ENCODE assay signal across 8 mouse cellular contexts in the genomic region with DNA sequence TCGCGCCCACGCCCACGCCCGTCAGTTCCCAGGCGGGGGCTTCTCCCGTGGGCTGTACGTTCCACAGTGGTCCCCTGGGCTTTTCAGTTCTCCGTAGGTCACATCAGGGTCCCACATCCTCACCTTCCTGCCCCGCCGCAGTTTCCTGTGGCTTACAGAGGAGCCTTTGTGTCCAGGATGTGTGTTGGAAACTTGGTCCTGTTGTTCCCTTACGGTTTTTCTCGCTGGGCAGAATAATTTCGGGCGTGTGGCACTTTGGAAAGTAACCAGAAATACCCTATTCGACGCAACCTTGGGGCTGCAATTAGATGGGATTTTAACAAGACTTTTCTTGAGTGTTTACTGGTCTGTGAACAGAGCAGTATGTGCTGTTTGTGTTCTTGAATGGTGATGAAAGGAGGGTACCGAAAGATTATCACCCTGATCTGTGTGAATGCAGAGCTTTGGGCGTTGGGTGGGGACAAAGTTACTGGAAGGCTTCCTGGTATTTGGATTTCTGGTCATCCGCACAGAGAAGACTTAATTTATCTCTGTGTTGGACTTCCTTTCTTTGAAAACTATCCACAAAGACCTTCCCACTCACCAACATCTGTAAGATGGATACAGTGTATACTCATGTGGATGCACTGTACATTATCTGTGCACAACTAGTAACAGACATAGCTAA. TPM values are rescaled to one million over a fixed set of nuclear protein-coding genes. Genes with fewer than 3 reads are reported as not detected.
A peak's percentile ranks its signal among the peaks of the same experiment; 100 is the strongest.
DNase-seq lines count a peak whose midpoint lies in the region; ATAC-seq and TF ChIP-seq lines count a peak whose summit lies in the region.

No protein-coding gene starts in this region.

- DNase-seq in spleen, adult 2 months (ENCODE audit: low read depth in 1 of 2, low spot score in 2 of 2), result peak in 1 of 2 experiments; percentile 2
- DNase-seq in spleen, adult 18-20 months, result no peak
- DNase-seq in embryonic facial prominence, embryonic 14.5 days (ENCODE audit: low spot score), result no peak
- DNase-seq in intestine, embryonic 14.5 days (ENCODE audit: low spot score), result no peak
- DNase-seq in lung, postnatal 25 days (ENCODE audit: low spot score), result peak; percentile 44
- DNase-seq in adrenal gland, adult 8-10 months, result no peak
- no peak for DNase-seq in urinary bladder, postnatal 10 days (ENCODE audit: low spot score)
- DNase-seq in frontal cortex, postnatal 14 days (ENCODE audit: low spot score in 2 of 2), result no peak

- H3K4me2 ChIP-seq in embryonic facial prominence, embryonic 14.5 days (ENCODE audit: low read depth, low read length), result peak overlapping the region; percentile 66
- peak overlapping the region; percentile 73 for H3K4me2 ChIP-seq in intestine, embryonic 14.5 days (ENCODE audit: low read length)

- no peaks in the 10 kb centered on the region for H3K36me3 ChIP-seq in spleen, adult 2 months (ENCODE audit: control insufficient read depth, insufficient read depth, low read length)
- H3K36me3 ChIP-seq in embryonic facial prominence, embryonic 14.5 days (ENCODE audit: control insufficient read depth, insufficient read depth, low read length), result no peaks in the 10 kb centered on the region
- H3K36me3 ChIP-seq in intestine, embryonic 14.5 days (ENCODE audit: control insufficient read depth, insufficient read depth, low read length), result no peaks in the 10 kb centered on the region

- H3K27ac ChIP-seq in spleen, adult 2 months (ENCODE audit: insufficient read depth, low read length), result peak overlapping the region; percentile 93
- H3K27ac ChIP-seq in embryonic facial prominence, embryonic 14.5 days (replicated peaks; ENCODE audit: low read depth, low read length), result peak overlapping the region; percentile 96
- peak overlapping the region; percentile 89 for H3K27ac ChIP-seq in intestine, embryonic 14.5 days (ENCODE audit: low read depth)

- under 1% methylated on average over 20 of the region's 20 CpGs for WGBS in spleen, adult 2 months
- 1% methylated on average over 15 of the region's 20 CpGs for WGBS in embryonic facial prominence, embryonic 14.5 days
- 0% methylated on average over 20 of the region's 20 CpGs for WGBS in intestine, embryonic 14.5 days

- H3K9ac ChIP-seq in embryonic facial prominence, embryonic 14.5 days (ENCODE audit: low read depth, low read length), result peak overlapping the region; percentile 95
- H3K9ac ChIP-seq in intestine, embryonic 14.5 days (ENCODE audit: low read length), result peak overlapping the region; percentile 96

- TF ChIP-seq CTCF in spleen, adult 2 months (IDR thresholded peaks at IDR 0.05; ENCODE audit: extremely low read depth, insufficient read depth, insufficient read length, insufficient replicate concordance), result no peak

- peak overlapping the region; percentile 84 for H3K4me3 ChIP-seq in spleen, adult 2 months (ENCODE audit: extremely low read depth, insufficient read depth, insufficient read length)
- H3K4me3 ChIP-seq in embryonic facial prominence, embryonic 14.5 days (ENCODE audit: low read depth, low read length), result peak overlapping the region; percentile 72
- H3K4me3 ChIP-seq in intestine, embryonic 14.5 days (ENCODE audit: low read depth, low read length), result peak overlapping the region; percentile 88

- H3K9me3 ChIP-seq in embryonic facial prominence, embryonic 14.5 days (ENCODE audit: control insufficient read depth, low read length), result no peaks in the 10 kb centered on the region
- no peaks in the 10 kb centered on the region for H3K9me3 ChIP-seq in intestine, embryonic 14.5 days (ENCODE audit: control insufficient read depth, low read length)

- TF ChIP-seq POLR2A in spleen, adult 2 months (IDR thresholded peaks at IDR 0.05; ENCODE audit: low read depth, low read length), result no peak

- no peak for ATAC-seq in embryonic facial prominence, embryonic 14.5 days (ENCODE audit: low read depth)
- ATAC-seq in intestine, embryonic 14.5 days (replicated peaks; ENCODE audit: low FRiP score, low TSS enrichment, low read depth), result no peak

- H3K4me1 ChIP-seq in spleen, adult 2 months (ENCODE audit: control insufficient read depth, insufficient read depth, insufficient read length), result peaks cover 7% of the 10 kb centered on the region
- peaks cover 14% of the 10 kb centered on the region for H3K4me1 ChIP-seq in embryonic facial prominence, embryonic 14.5 days (ENCODE audit: control insufficient read depth, insufficient read depth, low read length)
- H3K4me1 ChIP-seq in intestine, embryonic 14.5 days (replicated peaks; ENCODE audit: control insufficient read depth, insufficient read depth, low read length), result peaks cover 10% of the 10 kb centered on the region

- H3K27me3 ChIP-seq in spleen, adult 2 months (ENCODE audit: control insufficient read depth, insufficient read depth, low read length), result no peaks in the 10 kb centered on the region
- no peaks in the 10 kb centered on the region for H3K27me3 ChIP-seq in embryonic facial prominence, embryonic 14.5 days (replicated peaks; ENCODE audit: control insufficient read depth, insufficient read depth, low read length)
- no peaks in the 10 kb centered on the region for H3K27me3 ChIP-seq in intestine, embryonic 14.5 days (replicated peaks; ENCODE audit: control insufficient read depth, insufficient read depth, low read length)

RNA-seq across cellular contexts. Expression of gene Leprot, which starts 0.6 kb away (rescaled TPM):
- 41.0 and 41.7 TPM in 2 replicates for polyA plus RNA-seq in spleen, adult 2 months (2012; rRNA removed)
- polyA plus RNA-seq in embryonic facial prominence, embryonic 14.5 days (2014; fragmentation: Nextera tagmentation; extraction: Ambion mirVana), result 98.1 and 98.2 TPM in 2 replicates
- 75.7 and 81.4 TPM in 2 replicates for polyA plus RNA-seq in intestine, embryonic 14.5 days (2014; fragmentation: Nextera tagmentation; extraction: Ambion mirVana)
- 10 to 100 TPM; 61.4 to 92.7 (median 75.5) TPM for total RNA-seq in adrenal gland, adult 8-10 months (2022)
